Mouse (Mus musculus) E14TG2a.4 (cell line): Measurements from ENCODE around the gene Ccdc186.
"Not testable (repeated sequence)": the region's sequence is repeated elsewhere in the genome, so short reads cannot be mapped to it uniquely, and the experiment has no call there.

Experiments
- H3K27me3 ChIP-seq: 2 replicates; pipeline ENCODE4 v1.6.1; 2014; ENCODE audit warnings: low read length, control low read depth; ENCODE audit not compliant: insufficient read depth
- H3K36me3 ChIP-seq: 2 replicates; pipeline ENCODE4 v1.6.1; 2014; ENCODE audit warnings: low read length, control low read depth; ENCODE audit not compliant: insufficient read depth
- H3K4me1 ChIP-seq: replicated peaks from 2 replicates; pipeline ENCODE4 v1.6.1; 2014; ENCODE audit warnings: low read depth, low read length, control low read depth
- H3K4me3 ChIP-seq: replicated peaks from 2 replicates; pipeline ENCODE4 v1.5.1; 2014; ENCODE audit warnings: mild to moderate bottlenecking, low read length
- H3K9me3 ChIP-seq: 2 replicates; pipeline ENCODE4 v1.6.1; 2014; ENCODE audit warnings: low read length, control low read depth
- CTCF ChIP-seq: conservative IDR thresholded peaks from 2 replicates; pipeline ENCODE4 v1.5.1; 2014; ENCODE audit warnings: low read length
- NANOG ChIP-seq: IDR thresholded peaks from 2 replicates; pipeline ENCODE4 v1.6.1; 2014; ENCODE audit warnings: borderline replicate concordance, low read length, mixed read lengths
- POU5F1 ChIP-seq: IDR thresholded peaks from 2 replicates; pipeline ENCODE4 v1.6.1; 2014; ENCODE audit warnings: low read length, borderline replicate concordance

Ccdc186 gene

DNA sequence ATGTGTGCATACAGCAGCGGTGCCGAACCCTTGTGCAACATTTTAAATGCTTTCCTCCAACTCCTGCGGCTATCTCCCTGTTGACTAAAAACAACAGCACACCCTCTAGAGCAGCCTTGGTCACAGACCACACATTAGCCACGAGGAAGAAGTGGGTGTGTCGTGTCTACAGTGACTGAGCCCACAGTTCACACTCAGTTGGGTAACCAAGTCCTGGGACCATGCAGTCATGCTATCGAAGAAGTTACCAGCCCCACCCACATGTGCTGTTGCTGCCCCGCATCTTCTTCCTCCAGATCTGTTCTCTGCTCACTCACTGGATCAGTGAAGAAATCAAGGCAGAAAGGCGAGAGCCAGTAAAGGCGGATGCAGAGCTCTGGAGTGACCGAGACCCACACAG is 65.6 kb downstream of the Ccdc186 start:
- Histone ChIP-seq H3K4me3 (no peak overlapping the region), H3K4me1 (peaks cover 8% of the 10 kb centered on the region; the same call in 1 of the 2 replicates), H3K36me3 (no peaks in the 10 kb centered on the region), H3K9me3 (no peaks in the 10 kb centered on the region), H3K27me3 (no peaks in the 10 kb centered on the region)
- TF ChIP-seq CTCF, result no peak
- no peak for TF ChIP-seq POU5F1
- no peak for TF ChIP-seq NANOG

GRCm38 (mm10) chr19:56754456-56754855 is 67.5 kb downstream of the Ccdc186 start:
- H3K4me1 ChIP-seq, H3K27me3 ChIP-seq, H3K36me3 ChIP-seq: not testable (repeated sequence)

GRCm38 (mm10) chr19:56750709-56751108 is 71.3 kb downstream of the Ccdc186 start:
- no peak for TF ChIP-seq CTCF
- TF ChIP-seq POU5F1, result no peak
- no peak for TF ChIP-seq NANOG
- no peaks in the 10 kb centered on the region for H3K9me3 ChIP-seq
- no peaks in the 10 kb centered on the region for H3K36me3 ChIP-seq
- no peak overlapping the region for H3K4me3 ChIP-seq
- no peaks in the 10 kb centered on the region for H3K27me3 ChIP-seq
- peaks cover 7% of the 10 kb centered on the region for H3K4me1 ChIP-seq

More at GRCm38 (mm10) chr19:56754456-56754855, 67.5 kb downstream of the Ccdc186 start:
- not testable (repeated sequence) for H3K9me3 ChIP-seq, H3K4me3 ChIP-seq

DNA sequence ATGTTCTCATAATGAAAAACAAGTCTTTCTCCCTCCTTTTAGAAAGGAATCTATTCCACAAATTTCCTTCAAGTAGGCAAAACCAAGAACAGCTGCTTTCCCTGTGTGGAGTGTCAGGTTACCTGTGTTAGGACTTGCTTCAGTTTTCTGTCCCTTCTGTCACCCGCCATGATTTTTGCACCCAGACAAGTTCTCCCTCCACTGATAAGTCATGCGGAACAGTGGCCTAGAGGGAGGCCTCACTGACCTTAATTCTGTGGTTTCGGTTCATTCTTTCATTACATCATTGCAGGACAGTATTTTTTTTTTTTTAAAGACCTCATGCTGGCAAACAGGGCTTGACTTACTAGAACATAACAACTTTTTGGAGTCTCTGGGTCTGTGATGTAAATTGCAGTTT is 72.6 kb downstream of the Ccdc186 start:
- Histone ChIP-seq H3K36me3 (no peaks in the 10 kb centered on the region), H3K4me3 (no peak overlapping the region), H3K27me3 (no peaks in the 10 kb centered on the region), H3K9me3 (no peaks in the 10 kb centered on the region), H3K4me1 (peaks cover 9% of the 10 kb centered on the region)
- TF ChIP-seq CTCF, result no peak
- no peak for TF ChIP-seq NANOG
- TF ChIP-seq POU5F1, result no peak

DNA sequence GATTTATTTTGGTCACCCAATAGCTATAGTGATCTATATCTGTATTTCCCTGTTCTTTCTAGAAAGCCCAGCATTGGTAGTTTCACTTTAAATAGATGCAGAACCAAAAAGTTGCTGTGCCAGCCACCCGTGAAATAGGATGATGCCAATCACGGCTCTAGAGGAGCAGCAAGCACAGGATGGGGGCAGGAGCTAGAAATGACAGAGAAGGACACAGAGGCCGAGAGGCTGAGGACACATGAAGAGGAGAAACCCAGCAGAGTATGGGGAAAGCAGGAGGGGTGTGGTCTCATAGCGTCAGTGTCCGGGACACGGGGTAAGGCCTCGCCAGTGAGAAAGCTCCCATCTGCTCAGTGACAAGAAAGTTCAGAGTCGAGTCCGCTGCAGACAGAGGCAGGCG is 74.1 kb downstream of the Ccdc186 start:
- Histone ChIP-seq H3K4me1 (peaks cover 9% of the 10 kb centered on the region), H3K9me3 (no peaks in the 10 kb centered on the region), H3K36me3 (no peaks in the 10 kb centered on the region), H3K4me3 (no peak overlapping the region), H3K27me3 (peaks cover 8% of the 10 kb centered on the region; the same call in 1 of the 2 replicates)
- no peak for TF ChIP-seq POU5F1
- TF ChIP-seq NANOG, result no peak
- no peak for TF ChIP-seq CTCF

DNA sequence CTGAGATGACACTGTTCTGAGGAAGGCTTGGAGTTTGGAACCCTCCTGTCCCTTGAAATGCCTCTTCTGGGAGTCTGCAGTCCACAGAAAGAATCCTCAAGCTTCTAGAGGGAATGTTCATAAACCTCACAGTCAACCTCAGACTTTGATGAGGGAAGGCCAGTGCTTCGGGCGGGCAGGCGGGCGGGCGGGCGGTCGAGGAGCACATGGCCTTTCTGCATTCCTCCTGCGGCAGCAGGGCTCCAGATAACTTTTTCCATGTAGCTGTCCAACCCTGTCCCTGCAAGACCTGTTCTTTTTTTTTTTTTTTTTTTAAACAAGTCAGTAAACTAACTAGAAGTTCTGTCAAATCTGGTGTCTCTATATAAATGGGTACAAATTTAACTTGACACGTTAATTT is 75.4 kb downstream of the Ccdc186 start:
- H3K4me1 ChIP-seq, result peaks cover 10% of the 10 kb centered on the region
- peaks cover 17% of the 10 kb centered on the region for H3K27me3 ChIP-seq
- no peaks in the 10 kb centered on the region for H3K36me3 ChIP-seq
- no peaks in the 10 kb centered on the region for H3K9me3 ChIP-seq
- no peak for TF ChIP-seq POU5F1
- TF ChIP-seq CTCF, result no peak
- no peak for TF ChIP-seq NANOG
- H3K4me3 ChIP-seq, result no peak overlapping the region

DNA sequence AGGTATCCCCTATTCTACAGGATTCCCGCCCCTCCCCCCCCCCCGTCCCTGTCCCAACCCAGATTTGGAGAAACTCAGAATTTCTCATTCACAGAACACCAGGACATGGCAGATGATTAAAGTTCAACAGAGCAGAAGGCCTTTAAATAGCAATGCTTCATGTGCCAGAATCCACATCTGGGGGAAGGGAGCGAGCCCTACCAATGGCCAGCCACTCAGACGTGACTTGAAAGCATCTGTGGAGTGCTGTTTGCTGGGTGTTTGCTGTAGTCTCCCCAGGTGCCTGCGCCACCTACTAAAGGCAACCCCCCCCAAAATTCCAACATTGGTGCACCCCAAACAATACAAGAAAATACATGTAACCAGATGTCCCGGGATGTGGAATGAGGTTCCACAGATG is 76.5 kb downstream of the Ccdc186 start:
- H3K9me3 ChIP-seq, result no peaks in the 10 kb centered on the region
- no peak overlapping the region for H3K4me3 ChIP-seq
- TF ChIP-seq CTCF (no peak), NANOG (no peak), POU5F1 (no peak)
- no peaks in the 10 kb centered on the region for H3K36me3 ChIP-seq
- peaks cover 14% of the 10 kb centered on the region for H3K4me1 ChIP-seq
- peaks cover 19% of the 10 kb centered on the region for H3K27me3 ChIP-seq

GRCm38 (mm10) chr19:56745061-56745460 is 76.9 kb downstream of the Ccdc186 start:
- Histone ChIP-seq H3K27me3 (peaks cover 19% of the 10 kb centered on the region), H3K36me3 (no peaks in the 10 kb centered on the region), H3K9me3 (no peaks in the 10 kb centered on the region)

More at GRCm38 (mm10) chr19:56745061-56745460, 76.9 kb downstream of the Ccdc186 start:
- TF ChIP-seq CTCF, result peak; percentile 35
- no peak for TF ChIP-seq POU5F1
- Histone ChIP-seq H3K4me1 (peaks cover 14% of the 10 kb centered on the region), H3K4me3 (no peak overlapping the region)
